8 mouse cellular contexts compared by ENCODE assay signal in genomic region chr1:69105493-69106321, GRCm38 (mm10). TPM values are rescaled to one million over a fixed set of nuclear protein-coding genes. Genes with fewer than 3 reads are reported as not detected.
DNase-seq lines count a peak whose midpoint lies in the region; ATAC-seq and TF ChIP-seq lines count a peak whose summit lies in the region.

No protein-coding gene starts in this region.

- WGBS in heart, embryonic 15.5 days = under 1% methylated on average over 29 of the region's 29 CpGs
- WGBS in kidney, postnatal 0 days = under 1% methylated on average over 29 of the region's 29 CpGs
- WGBS in liver, embryonic 14.5 days (ENCODE audit: insufficient replicate concordance) = 1% methylated on average over 29 of the region's 29 CpGs
- under 1% methylated on average over 29 of the region's 29 CpGs for WGBS in neural tube, embryonic 15.5 days

- H3K9me3 ChIP-seq in heart, embryonic 15.5 days (replicated peaks) = no peaks in the 10 kb centered on the region
- no peaks in the 10 kb centered on the region for H3K9me3 ChIP-seq in kidney, postnatal 0 days (replicated peaks; ENCODE audit: low read length)
- no peaks in the 10 kb centered on the region for H3K9me3 ChIP-seq in liver, embryonic 14.5 days (ENCODE audit: control insufficient read depth, low read length)
- H3K9me3 ChIP-seq in neural tube, embryonic 15.5 days (replicated peaks) = no peaks in the 10 kb centered on the region

- H3K4me3 ChIP-seq in heart, embryonic 15.5 days = peak overlapping the region; percentile 67
- H3K4me3 ChIP-seq in kidney, postnatal 0 days (replicated peaks; ENCODE audit: low read depth, low read length) = peak overlapping the region; percentile 75
- peak overlapping the region; percentile 13 to 27; a peak in 3 of 4 replicates for H3K4me3 ChIP-seq in liver, embryonic 14.5 days (ENCODE audit: insufficient read depth in 1 of 2, low read depth in 2 of 2, low read length in 2 of 2)
- peak overlapping the region; percentile 79 for H3K4me3 ChIP-seq in neural tube, embryonic 15.5 days (replicated peaks)

- 0 out of 2 replicates have a peak, but pooled peaks cover 7% of the 10 kb centered on the region for H3K27me3 ChIP-seq in heart, embryonic 15.5 days
- 0 out of 2 replicates have a peak, but pooled peaks cover 15% of the 10 kb centered on the region for H3K27me3 ChIP-seq in kidney, postnatal 0 days (ENCODE audit: insufficient read depth, low read length)
- H3K27me3 ChIP-seq in liver, embryonic 14.5 days (ENCODE audit: control insufficient read depth, insufficient read depth, low read length) = peaks cover 41% of the 10 kb centered on the region
- H3K27me3 ChIP-seq in neural tube, embryonic 15.5 days (replicated peaks) = no peaks in the 10 kb centered on the region; the same call in 1 of the 2 replicates

- peak overlapping the region; percentile 82 for H3K9ac ChIP-seq in heart, embryonic 15.5 days
- peak overlapping the region; percentile 65; the same call in 1 of the 2 replicates for H3K9ac ChIP-seq in kidney, postnatal 0 days (ENCODE audit: low read depth, low read length)
- H3K9ac ChIP-seq in liver, embryonic 14.5 days (replicated peaks) = no peak overlapping the region
- H3K9ac ChIP-seq in neural tube, embryonic 15.5 days (replicated peaks) = peak overlapping the region; percentile 70

- no peaks in the 10 kb centered on the region for H3K36me3 ChIP-seq in heart, embryonic 15.5 days
- H3K36me3 ChIP-seq in kidney, postnatal 0 days (ENCODE audit: insufficient read depth, low read length) = no peaks in the 10 kb centered on the region
- no peaks in the 10 kb centered on the region for H3K36me3 ChIP-seq in liver, embryonic 14.5 days (replicated peaks; ENCODE audit: control insufficient read depth, insufficient read depth, low read depth)
- no peaks in the 10 kb centered on the region for H3K36me3 ChIP-seq in neural tube, embryonic 15.5 days

- 0 out of 2 replicates have a peak, but pooled peaks have one; percentile 10 for TF ChIP-seq CTCF in kidney, postnatal 0 days (IDR thresholded peaks at IDR 0.05; ENCODE audit: low read depth)
- no peak for TF ChIP-seq CTCF in liver, embryonic 14.5 days (IDR thresholded peaks at IDR 0.05; ENCODE audit: low read depth)

- H3K4me1 ChIP-seq in heart, embryonic 15.5 days (replicated peaks) = peaks cover 9% of the 10 kb centered on the region
- H3K4me1 ChIP-seq in kidney, postnatal 0 days (replicated peaks; ENCODE audit: insufficient read depth, low read length) = peaks cover 5% of the 10 kb centered on the region; the same call in 1 of the 2 replicates
- H3K4me1 ChIP-seq in liver, embryonic 14.5 days (replicated peaks; ENCODE audit: control insufficient read depth in 2 of 2, insufficient read depth in 2 of 2, low read length in 1 of 2) = no peaks in the 10 kb centered on the region; a peak in 1 of 4 replicates
- peaks cover 32% of the 10 kb centered on the region for H3K4me1 ChIP-seq in neural tube, embryonic 15.5 days

- H3K27ac ChIP-seq in heart, embryonic 15.5 days = peak overlapping the region; percentile 97
- peak overlapping the region; percentile 81 for H3K27ac ChIP-seq in kidney, postnatal 0 days
- no peak overlapping the region for H3K27ac ChIP-seq in liver, embryonic 14.5 days
- peak overlapping the region; percentile 78 for H3K27ac ChIP-seq in neural tube, embryonic 15.5 days (replicated peaks)

- peak overlapping the region; percentile 76 for H3K4me2 ChIP-seq in heart, embryonic 15.5 days
- peak overlapping the region; percentile 96 for H3K4me2 ChIP-seq in kidney, postnatal 0 days (ENCODE audit: low read length)
- peak overlapping the region; percentile 54 for H3K4me2 ChIP-seq in liver, embryonic 14.5 days (ENCODE audit: low read depth)
- H3K4me2 ChIP-seq in neural tube, embryonic 15.5 days = peak overlapping the region; percentile 91

- no peak for TF ChIP-seq EP300 in liver, embryonic 14.5 days (IDR thresholded peaks at IDR 0.05; ENCODE audit: low read depth)

- DNase-seq in left cerebral cortex, adult 18-20 months (ENCODE audit: low spot score in 2 of 2) = peak; percentile 9 to 32
- no peak for DNase-seq in left cerebral cortex, adult 11 months (ENCODE audit: low spot score)
- DNase-seq in embryo, embryonic 11 days = peak; percentile 71
- peak; percentile 63 for DNase-seq in kidney, postnatal 0 days (ENCODE audit: low spot score)
- no peak for DNase-seq in liver, embryonic 14.5 days (ENCODE audit: low read depth in 3 of 3, low spot score in 3 of 3)
- no peak for DNase-seq in adipocyte (ENCODE audit: low spot score)

- ATAC-seq in heart, embryonic 15.5 days (replicated peaks; ENCODE audit: insufficient number of reproducible peaks, insufficient read depth, low FRiP score, low read depth) = peak; percentile 44
- peak; percentile 21; the same call in 1 of the 2 replicates for ATAC-seq in kidney, postnatal 0 days (replicated peaks; ENCODE audit: low FRiP score, low read depth)
- ATAC-seq in liver, embryonic 14.5 days (ENCODE audit: insufficient read depth) = no peak
- ATAC-seq in neural tube, embryonic 15.5 days (ENCODE audit: low FRiP score) = no peak

RNA-seq across cellular contexts. Expression of gene Erbb4, which starts 2.2 kb away (rescaled TPM):
- 10 to 100 TPM; 55.2 to 59.5 TPM for total RNA-seq in left cerebral cortex, adult 18-20 months (2021)
- 6.6 and 7.8 TPM in 2 replicates for polyA plus RNA-seq in heart, embryonic 15.5 days (2015; fragmentation: Nextera tagmentation; extraction: Ambion mirVana)
- 5.0 and 5.3 TPM in 2 replicates for polyA plus RNA-seq in kidney, postnatal 0 days (2015; fragmentation: Nextera tagmentation; extraction: Ambion mirVana)
- under 0.01 TPM in 2 replicates for polyA plus RNA-seq in liver, embryonic 14.5 days (2012; rRNA removed)
- polyA plus RNA-seq in liver, embryonic 14.5 days (2014; fragmentation: Nextera tagmentation; extraction: Ambion mirVana) = not detected in 2 replicates
- polyA plus RNA-seq in neural tube, embryonic 15.5 days (2015; fragmentation: Nextera tagmentation; extraction: Ambion mirVana) = 12.1 and 12.8 TPM in 2 replicates

Comparison
In these comparisons a context has a peak if more than half of its experiments do, and no peak if none do; other contexts are left out.
1. DNase-seq: peak in left cerebral cortex, adult 18-20 months (2 of 2), embryo, embryonic 11 days (single experiment) and kidney, postnatal 0 days (single experiment); none in left cerebral cortex, adult 11 months (single experiment), liver, embryonic 14.5 days (0 of 3) and adipocyte (single experiment).
2. ATAC-seq: peak in heart, embryonic 15.5 days (single experiment) and kidney, postnatal 0 days (single experiment); none in liver, embryonic 14.5 days (single experiment) and neural tube, embryonic 15.5 days (single experiment).
3. H3K4me3 ChIP-seq: peak in every context shown above with its lines; median percentile 79 in neural tube, embryonic 15.5 days; 75 in kidney, postnatal 0 days; 67 in heart, embryonic 15.5 days; 20 in liver, embryonic 14.5 days.
4. Peak in every context shown above with its lines, with median percentiles within 50 percentile points of each other: H3K4me2 ChIP-seq.